Mouse (Mus musculus): ENCODE measurements around the gene Wwox.

The Wwox gene

DNA sequence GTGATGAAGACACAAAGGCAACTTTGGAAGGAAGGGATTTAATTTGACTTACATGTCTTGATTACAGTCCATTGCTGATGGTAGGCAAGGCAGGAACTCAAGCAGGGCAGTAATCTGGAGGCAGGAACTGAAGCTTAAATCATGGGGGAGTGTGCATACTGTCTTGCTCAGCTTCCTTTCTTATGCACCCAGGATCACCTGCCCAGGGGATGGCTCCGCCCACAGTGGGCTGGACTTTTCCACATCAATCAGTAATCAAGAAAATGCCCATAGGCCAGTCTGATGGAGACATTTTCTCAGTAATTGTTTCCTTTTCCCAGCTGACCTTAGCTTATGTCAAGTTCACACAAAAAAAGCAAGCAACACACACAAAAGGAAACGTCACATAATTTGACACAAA lies 237.5 kb downstream of the Wwox start:
- DNase-seq = peak in 1 of 2 experiments; percentile 6

GRCm38 (mm10) chr8:114677551-114678127 lies 238.2 kb downstream of the Wwox start:
- no peak for DNase-seq

GRCm38 (mm10) chr8:114679386-114680098 lies 240.1 kb downstream of the Wwox start:
- no peak for DNase-seq

- DNase-seq = no peak
These were observed 241.7 kb downstream of the Wwox start for GRCm38 (mm10) chr8:114681136-114681535.

DNA sequence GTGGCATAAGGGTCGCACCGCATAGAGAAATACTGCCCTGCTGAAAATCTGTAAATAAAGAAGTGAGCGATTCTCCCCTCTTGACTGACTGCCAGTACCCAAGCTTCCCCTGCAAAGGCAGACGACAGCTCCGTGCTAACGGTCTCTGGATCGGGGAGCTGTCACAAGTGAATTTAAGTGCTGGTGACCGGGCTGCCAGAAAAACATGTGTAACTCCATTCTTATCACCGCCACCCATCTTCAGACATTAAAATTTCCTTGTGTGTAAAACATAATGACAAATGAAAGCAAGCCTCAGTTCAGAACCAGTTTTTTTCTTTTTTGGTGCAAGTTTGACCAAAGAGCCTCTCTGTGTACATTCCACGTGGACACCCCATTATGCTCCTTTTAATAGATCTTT lies 242.7 kb downstream of the Wwox start:
- no peak for DNase-seq

GRCm38 (mm10) chr8:114684046-114684702 lies 244.7 kb downstream of the Wwox start:
- DNase-seq = no peak

DNA sequence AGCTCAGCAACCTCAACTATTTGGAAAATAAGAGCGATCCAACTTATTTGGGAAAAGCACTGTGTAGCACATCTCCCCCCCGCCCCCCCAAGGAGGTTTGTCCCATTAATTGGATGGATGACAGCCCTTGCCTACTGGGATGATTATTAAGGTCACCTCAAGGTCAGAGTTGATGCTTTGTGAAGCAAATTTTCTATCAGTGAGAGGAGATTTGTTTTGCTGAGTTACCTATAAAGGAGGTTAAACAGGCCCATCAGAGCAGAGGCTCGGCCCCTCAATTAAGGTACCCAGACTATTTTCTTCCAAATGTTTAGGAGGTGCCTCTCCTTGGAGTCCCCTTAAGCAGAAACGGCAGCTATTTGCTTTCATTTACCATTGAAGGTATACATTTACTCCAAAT lies 247.0 kb downstream of the Wwox start:
- DNase-seq = no peak

DNA sequence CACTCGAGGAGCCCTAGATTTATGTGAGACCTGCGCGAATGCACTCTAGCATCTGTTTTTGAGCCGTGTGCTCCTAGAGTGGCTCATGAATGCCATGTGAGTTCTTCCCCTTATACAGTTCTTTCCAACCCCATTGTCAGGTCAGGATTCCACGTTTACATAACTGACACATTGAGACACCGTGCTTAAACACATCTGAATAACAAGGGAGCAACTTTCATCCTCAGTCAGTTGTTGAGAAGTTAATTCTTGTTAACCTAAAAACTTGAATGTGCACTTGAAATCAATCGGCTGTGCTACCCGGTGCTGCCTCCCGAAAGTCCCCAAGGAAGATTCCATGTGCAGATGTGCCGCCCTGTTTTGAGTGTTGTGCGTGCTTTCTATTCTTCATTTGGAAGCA lies 249.3 kb downstream of the Wwox start:
- DNase-seq = no peak

DNA sequence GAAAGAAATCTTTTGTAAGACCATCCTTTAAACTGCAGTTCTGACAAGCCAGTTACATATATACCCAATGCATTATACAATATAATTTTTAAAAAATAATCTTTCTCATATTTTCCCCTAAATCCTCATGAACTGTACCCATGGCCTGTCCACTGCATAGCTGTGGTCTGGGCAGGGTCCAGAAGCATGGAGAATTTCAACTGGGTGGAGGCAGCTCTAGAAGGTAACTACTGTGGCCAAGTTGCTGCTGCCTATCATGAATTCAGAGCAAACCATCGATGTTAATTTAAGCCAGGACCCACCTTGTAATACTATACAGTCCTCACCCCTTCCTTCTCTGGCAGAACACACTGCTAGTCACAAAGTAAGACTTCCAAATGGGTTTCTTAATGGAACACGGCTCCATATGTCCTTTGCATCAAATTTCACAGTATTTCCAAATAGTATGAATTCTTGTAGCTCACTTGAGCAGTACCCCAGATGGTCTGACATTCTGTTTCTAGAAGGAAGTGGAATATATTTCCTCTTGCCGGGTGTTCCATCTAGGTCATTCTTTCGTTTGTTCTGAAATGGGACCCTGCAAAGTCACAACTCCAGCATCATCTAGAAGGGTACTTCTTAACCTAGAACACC lies 255.2 kb downstream of the Wwox start:
- DNase-seq = no peak

GRCm38 (mm10) chr8:114703517-114703916 lies 264.1 kb downstream of the Wwox start:
- DNase-seq = no peak

GRCm38 (mm10) chr8:114707538-114708138 lies 268.2 kb downstream of the Wwox start:
- no peak for DNase-seq

GRCm38 (mm10) chr8:114715318-114716070 lies 276.0 kb downstream of the Wwox start:
- DNase-seq = peak in 1 of 2 experiments; percentile 46

GRCm38 (mm10) chr8:114716546-114717255 lies 277.2 kb downstream of the Wwox start:
- no peak for DNase-seq

DNA sequence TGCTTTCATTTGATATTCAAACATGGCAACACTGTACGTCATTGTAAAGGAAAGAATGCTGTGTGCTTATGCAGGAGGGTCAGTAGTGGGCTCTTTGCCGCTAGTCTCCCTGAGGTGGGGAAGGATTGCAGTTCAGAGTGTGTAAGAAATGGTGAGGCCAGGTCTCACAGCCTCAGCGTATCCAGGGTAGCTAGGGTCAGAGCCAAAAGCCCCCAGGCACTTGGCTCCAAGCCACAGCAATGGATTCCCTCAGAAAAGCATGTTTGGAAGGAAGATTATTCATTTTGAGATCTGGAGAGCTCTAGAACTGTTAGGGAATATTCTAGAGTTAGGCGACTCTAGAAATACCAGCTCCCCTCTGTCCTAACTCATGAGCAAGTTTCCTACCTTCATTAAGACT lies 279.4 kb downstream of the Wwox start:
- no peak for DNase-seq

DNA sequence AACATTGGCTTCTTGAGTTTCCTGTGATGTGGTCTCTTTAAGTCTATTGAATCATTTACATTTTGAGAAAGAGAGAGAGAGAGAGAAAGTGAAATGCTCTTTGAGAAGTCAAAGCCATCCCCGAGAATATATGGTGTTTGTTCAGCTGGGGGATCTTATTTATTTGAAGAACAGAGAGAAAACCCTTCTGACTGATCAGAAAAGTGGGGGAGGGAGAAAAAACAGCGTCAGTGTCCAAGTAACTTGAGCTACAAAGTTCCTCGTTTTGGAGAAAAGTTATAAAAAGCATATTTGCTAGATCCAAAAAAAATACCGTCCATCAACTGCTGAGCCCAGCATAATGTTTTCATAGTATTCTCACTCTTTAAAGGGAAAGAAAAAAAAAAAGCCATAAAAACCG lies 283.2 kb downstream of the Wwox start:
- DNase-seq = no peak

- DNase-seq = peak in 1 of 2 experiments; percentile 36
These were observed 292.0 kb downstream of the Wwox start for GRCm38 (mm10) chr8:114731260-114732140.

- DNase-seq = peak in 1 of 2 experiments; percentile 7
These were observed 303.9 kb downstream of the Wwox start for GRCm38 (mm10) chr8:114743185-114743915.

GRCm38 (mm10) chr8:114746373-114746772 lies 306.9 kb downstream of the Wwox start:
- no peak for DNase-seq

GRCm38 (mm10) chr8:114751376-114752135 lies 312.1 kb downstream of the Wwox start:
- DNase-seq = no peak

Data from kidney, postnatal 25 days (tissue).